Mouse (Mus musculus) spleen, postnatal 36 days (tissue): Measurements from ENCODE around the gene Gdpd1.

Experiments
- DNase-seq, 2 experiments: peaks; one replicate each; pipeline ENCODE4 v3.0.0; 2022; ENCODE audit warnings: low spot score in 2 of 2, mixed read lengths in 1 of 2

The Gdpd1 gene

GRCm38 (mm10) chr11:86992461-86992988, 81.3 kb downstream of the Gdpd1 start:
- no peak for DNase-seq

- DNase-seq, result no peak
Measured at GRCm38 (mm10) chr11:86991241-86991640, 82.6 kb downstream of the Gdpd1 start.

- DNase-seq, result no peak
Measured at GRCm38 (mm10) chr11:86990309-86990708, 83.6 kb downstream of the Gdpd1 start.

DNA sequence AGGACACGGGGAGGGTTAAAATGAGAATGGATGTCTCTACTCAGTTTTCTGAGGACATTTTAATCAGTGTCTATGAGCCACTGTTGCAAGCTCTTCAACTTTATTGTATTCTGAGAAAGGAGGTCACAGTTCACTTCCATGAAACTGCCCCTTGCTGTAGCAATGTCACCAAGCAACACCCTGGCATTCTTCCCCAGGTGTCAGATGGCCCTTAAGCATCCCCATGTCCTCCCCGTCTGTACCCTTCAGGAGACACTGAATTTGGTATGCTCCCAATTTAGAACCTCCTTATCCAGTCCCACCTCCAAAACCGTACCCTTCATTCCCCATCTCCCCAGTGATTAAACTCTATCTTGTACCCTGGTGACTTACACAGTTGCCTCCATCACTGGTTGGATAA, 88.9 kb downstream of the Gdpd1 start:
- no peak for DNase-seq
